Mouse (Mus musculus) A20 (cell line): ENCODE results near the gene Rab9.

Experiments used
- DNase-seq: peaks from one replicate; pipeline ENCODE4 v3.0.0-alpha.2; 2011; ENCODE audit warnings: low read depth, low spot score

Gene Rab9

GRCm38 (mm10) chrX:166453532-166453931, 26.1 kb downstream of the Rab9 start:
- DNase-seq, result no peak

DNA sequence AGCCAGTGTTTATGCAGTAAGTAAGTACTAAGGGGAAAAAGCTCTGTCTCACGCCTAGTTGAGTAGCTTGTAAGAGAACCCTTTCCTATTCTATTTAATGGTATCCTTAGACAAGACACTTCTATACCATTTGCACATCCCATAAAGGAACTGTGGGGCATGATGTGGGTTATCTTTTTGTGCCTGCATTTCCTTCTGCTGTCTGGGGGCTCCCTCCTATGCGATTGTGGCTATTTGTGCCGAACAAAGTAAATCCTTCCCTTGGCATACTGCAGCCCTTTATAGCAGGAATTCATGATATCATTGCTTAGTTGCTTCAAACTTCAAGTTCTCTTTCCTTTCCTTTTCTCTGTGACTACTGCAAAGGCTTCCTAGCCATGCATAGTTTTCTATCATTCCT, 35.1 kb downstream of the Rab9 start:
- DNase-seq, result no peak

GRCm38 (mm10) chrX:166440616-166441063, 39.0 kb downstream of the Rab9 start, which contains the start of gene Ofd1:
Ofd1 (minus strand) TSS chrX:166440704.
- DNase-seq, result peak; percentile 91

GRCm38 (mm10) chrX:166440036-166440615, 39.5 kb downstream of the Rab9 start, which contains the start of gene Trappc2:
Trappc2 (plus strand) TSS chrX:166440574.
- no peak for DNase-seq

- DNase-seq, result no peak
Measured at GRCm38 (mm10) chrX:166434812-166435211, 44.9 kb downstream of the Rab9 start.

GRCm38 (mm10) chrX:166416196-166416595, 63.5 kb downstream of the Rab9 start:
- DNase-seq, result peak; percentile 46

GRCm38 (mm10) chrX:166407865-166408264, 71.8 kb downstream of the Rab9 start:
- DNase-seq, result no peak
